Mouse (Mus musculus): ENCODE data around the gene Dennd1c.

The Dennd1c gene

GRCm38 (mm10) chr17:57078336-57078735 lies at the start of gene Dennd1c:
TSS of gene Dennd1c (minus strand) at chr17:57078514.
- DNase-seq (ENCODE audit: low read depth, low spot score), result no peak

- no peak for DNase-seq (ENCODE audit: low read depth, low spot score)
These were observed 47.7 kb upstream of the Dennd1c start for GRCm38 (mm10) chr17:57125853-57126622.

GRCm38 (mm10) chr17:57124792-57125191 lies 46.5 kb upstream of the Dennd1c start:
- DNase-seq (ENCODE audit: low read depth, low spot score), result no peak

GRCm38 (mm10) chr17:57123192-57124118 lies 45.1 kb upstream of the Dennd1c start:
- DNase-seq (ENCODE audit: low read depth, low spot score), result no peak

- DNase-seq (ENCODE audit: low read depth, low spot score), result no peak
These were observed 43.5 kb upstream of the Dennd1c start for GRCm38 (mm10) chr17:57121856-57122255.

- no peak for DNase-seq (ENCODE audit: low read depth, low spot score)
These were observed 40.4 kb upstream of the Dennd1c start for GRCm38 (mm10) chr17:57118524-57119349.

DNA sequence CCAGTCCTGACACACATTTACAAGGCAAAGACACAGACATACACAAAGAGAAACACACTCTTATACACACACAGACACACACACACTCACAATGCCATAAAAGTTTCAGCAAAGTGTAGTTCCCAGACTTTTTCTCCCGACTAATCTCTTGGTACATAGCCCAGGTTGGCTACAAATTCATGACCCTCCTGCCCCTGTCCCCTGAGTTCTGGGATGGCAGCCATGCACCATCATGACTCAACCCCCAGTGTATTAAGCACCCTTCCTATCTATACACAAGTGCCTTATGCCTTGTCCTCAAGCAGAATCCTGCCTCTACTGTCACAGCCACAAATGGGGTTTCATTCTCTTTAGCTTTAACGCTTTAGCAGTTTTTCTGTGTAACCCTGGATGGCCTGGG lies 38.5 kb upstream of the Dennd1c start:
- no peak for DNase-seq (ENCODE audit: low read depth, low spot score)

GRCm38 (mm10) chr17:57112768-57113474 lies 34.6 kb upstream of the Dennd1c start:
- DNase-seq (ENCODE audit: low read depth, low spot score), result no peak

GRCm38 (mm10) chr17:57110005-57110404 lies 31.7 kb upstream of the Dennd1c start:
- DNase-seq (ENCODE audit: low read depth, low spot score), result no peak

DNA sequence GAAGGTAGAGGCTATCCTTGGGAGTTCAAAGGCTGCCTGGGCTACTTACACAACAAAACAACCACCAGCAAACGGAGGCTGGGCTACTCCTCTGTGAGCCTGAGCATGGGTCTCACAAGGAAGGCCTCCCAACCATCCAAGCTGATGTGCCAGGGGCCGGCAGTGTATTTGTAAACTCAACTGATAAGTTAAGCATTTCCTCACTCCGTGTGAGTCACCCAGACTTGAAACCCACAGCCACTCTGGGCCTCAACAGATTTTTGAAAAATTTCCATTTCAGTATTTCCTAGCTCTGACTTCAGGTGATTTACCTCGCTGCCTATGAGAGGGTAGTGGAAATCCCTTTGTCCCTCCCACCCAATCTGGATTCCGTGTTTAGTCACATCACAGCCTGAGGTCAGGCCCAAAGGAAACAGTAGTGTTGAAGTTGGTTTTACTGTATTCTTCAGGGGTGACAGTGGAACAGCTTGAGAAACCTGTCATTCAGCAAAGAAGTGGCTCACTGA lies 30.4 kb upstream of the Dennd1c start:
- DNase-seq (ENCODE audit: low read depth, low spot score), result no peak

GRCm38 (mm10) chr17:57108040-57108665 lies 29.8 kb upstream of the Dennd1c start:
- DNase-seq (ENCODE audit: low read depth, low spot score), result no peak

- no peak for DNase-seq (ENCODE audit: low read depth, low spot score)
These were observed 28.8 kb upstream of the Dennd1c start for GRCm38 (mm10) chr17:57107064-57107463.

GRCm38 (mm10) chr17:57106035-57106368 lies 27.7 kb upstream of the Dennd1c start:
- no peak for DNase-seq (ENCODE audit: low read depth, low spot score)

GRCm38 (mm10) chr17:57105181-57106034 lies 27.1 kb upstream of the Dennd1c start, which contains the start of gene Tnfsf9:
TSS of gene Tnfsf9 (plus strand) at chr17:57105325.
- no peak for DNase-seq (ENCODE audit: low read depth, low spot score)

GRCm38 (mm10) chr17:57104496-57104895 lies 26.2 kb upstream of the Dennd1c start:
- DNase-seq (ENCODE audit: low read depth, low spot score), result no peak

- DNase-seq (ENCODE audit: low read depth, low spot score), result no peak
These were observed 24.0 kb upstream of the Dennd1c start for GRCm38 (mm10) chr17:57102276-57102675.

- no peak for DNase-seq (ENCODE audit: low read depth, low spot score)
These were observed 21.5 kb upstream of the Dennd1c start for GRCm38 (mm10) chr17:57099629-57100325.

DNA sequence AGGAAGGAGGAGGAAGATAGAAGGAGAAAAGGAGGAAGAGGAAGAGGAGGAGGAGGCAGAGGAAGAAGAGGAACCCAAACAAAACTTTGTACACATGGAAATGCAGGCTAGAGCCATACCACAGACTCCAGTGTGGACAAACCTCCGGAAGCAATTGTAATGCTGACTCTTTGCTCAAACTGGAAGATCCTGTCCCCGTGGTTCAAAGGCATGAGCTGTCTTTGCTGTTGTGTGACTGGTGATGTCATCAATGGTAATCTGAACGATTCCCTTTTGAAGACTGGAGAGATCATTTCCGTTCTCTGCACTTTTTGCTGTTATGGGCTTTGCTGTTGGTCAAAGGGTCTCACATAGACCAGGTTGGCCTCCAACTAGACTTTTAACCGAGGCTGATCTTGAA lies 20.0 kb upstream of the Dennd1c start:
- no peak for DNase-seq (ENCODE audit: low read depth, low spot score)

DNA sequence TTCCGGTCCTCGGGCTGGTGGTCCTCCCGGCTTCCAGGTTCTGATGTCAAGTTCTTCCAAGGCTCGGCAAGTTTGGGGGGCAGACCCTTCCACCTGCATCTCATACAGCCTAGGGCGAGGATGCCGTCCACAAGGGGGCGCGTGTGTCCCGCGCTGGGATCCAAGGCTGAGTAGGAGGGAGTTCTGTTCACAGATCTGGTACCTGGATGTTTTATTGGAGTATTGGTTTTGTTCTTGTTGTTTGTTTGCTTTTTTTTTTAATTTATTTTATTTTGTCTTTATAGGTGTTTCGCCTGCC lies 18.3 kb upstream of the Dennd1c start:
- no peak for DNase-seq (ENCODE audit: low read depth, low spot score)

Data from brain, embryonic 18.5 days (tissue).